Mouse (Mus musculus): ENCODE measurements around the gene Pcbd2.

GRCm38 (mm10) chr13:55687927-55688602 is 39.1 kb upstream of the Pcbd2 start:
- TF ChIP-seq TCF12 (IDR thresholded peaks at IDR 0.05; ENCODE audit: insufficient read depth, poor library complexity, severe bottlenecking) (no peak), E2F4 (IDR thresholded peaks at IDR 0.05; ENCODE audit: insufficient read depth) (no peak)
